ENCODE assay signal across 14 mouse cellular contexts in genomic region chr5:106455984-106456383, GRCm38 (mm10). TPM values are rescaled to one million over a fixed set of nuclear protein-coding genes. Genes with fewer than 3 reads are reported as not detected.
A peak's percentile ranks its signal among the peaks of the same experiment; 100 is the strongest.
DNase-seq lines count a peak whose midpoint lies in the region; ATAC-seq lines count a peak whose summit lies in the region.
"Had no signal": no experiment of that assay in that cellular context is flagged by ENCODE, and none has a peak within 500 bp of the region (broad histone marks: within the 10 kb centered on the region; RNA-seq: fewer than 3 reads in every experiment).

No protein-coding gene starts in this region.

- H3K9ac ChIP-seq in forebrain, embryonic 11.5 days (ENCODE audit: low read length): peak overlapping the region; percentile 52; the same call in 1 of the 2 replicates
- no peak overlapping the region for H3K9ac ChIP-seq in forebrain, embryonic 16.5 days (replicated peaks; ENCODE audit: low read depth, low read length)
- H3K9ac ChIP-seq in forebrain, embryonic 14.5 days (ENCODE audit: low read length): peak overlapping the region; percentile 40; the same call in 1 of the 2 replicates
- no peak overlapping the region for H3K9ac ChIP-seq in neural tube, embryonic 13.5 days
- H3K9ac ChIP-seq: lung, embryonic 15.5 days had no signal

- WGBS in forebrain, embryonic 11.5 days: 1% methylated on average over 7 of the region's 7 CpGs
- WGBS in forebrain, embryonic 16.5 days: 4% methylated on average over 7 of the region's 7 CpGs
- WGBS in forebrain, embryonic 14.5 days: under 1% methylated on average over 7 of the region's 7 CpGs
- under 1% methylated on average over 7 of the region's 7 CpGs for WGBS in midbrain, embryonic 10.5 days
- under 1% methylated on average over 7 of the region's 7 CpGs for WGBS in neural tube, embryonic 13.5 days

- DNase-seq in forebrain, embryonic 11.5 days (ENCODE audit: low spot score): no peak
- DNase-seq in forebrain, embryonic 14.5 days (ENCODE audit: low spot score): peak; percentile 18
- peak; percentile 35 for DNase-seq in midbrain, embryonic 10.5 days (ENCODE audit: low spot score)
- no peak for DNase-seq in kidney, postnatal 36 days
- DNase-seq in lung, adult 18-20 months: no peak
- DNase-seq: heart, adult 2 months; thymus, postnatal 4 days had no signal

- peak overlapping the region; percentile 33 for H3K4me3 ChIP-seq in forebrain, embryonic 11.5 days (ENCODE audit: low read depth, low read length)
- no peak overlapping the region; the same call in 1 of the 2 replicates for H3K4me3 ChIP-seq in forebrain, embryonic 16.5 days (replicated peaks; ENCODE audit: low read length)
- peak overlapping the region; percentile 23 for H3K4me3 ChIP-seq in forebrain, embryonic 14.5 days (ENCODE audit: low read depth, low read length)
- peak overlapping the region; percentile 66 for H3K4me3 ChIP-seq in midbrain, embryonic 10.5 days
- peak overlapping the region; percentile 24 for H3K4me3 ChIP-seq in neural tube, embryonic 13.5 days
- H3K4me3 ChIP-seq: erythroblast, embryonic 14.5 days; heart, adult 2 months; lung, embryonic 15.5 days; megakaryocyte, embryonic 14.5 days had no signal

- no peak overlapping the region for H3K27ac ChIP-seq in forebrain, embryonic 11.5 days (ENCODE audit: low read depth, low read length)
- no peak overlapping the region for H3K27ac ChIP-seq in forebrain, embryonic 16.5 days (ENCODE audit: low read length)
- no peak overlapping the region for H3K27ac ChIP-seq in forebrain, embryonic 14.5 days (ENCODE audit: low read depth, low read length)
- H3K27ac ChIP-seq in midbrain, embryonic 10.5 days (replicated peaks): peak overlapping the region; percentile 84
- 0 out of 2 replicates have a peak overlapping the region, but pooled peaks have one; percentile 29 for H3K27ac ChIP-seq in neural tube, embryonic 13.5 days (replicated peaks)
- H3K27ac ChIP-seq: heart, adult 2 months; lung, embryonic 15.5 days had no signal

- no peaks in the 10 kb centered on the region for H3K9me3 ChIP-seq in forebrain, embryonic 11.5 days (ENCODE audit: control insufficient read depth, low read length)
- no peaks in the 10 kb centered on the region for H3K9me3 ChIP-seq in forebrain, embryonic 16.5 days (ENCODE audit: control insufficient read depth, low read length)
- no peaks in the 10 kb centered on the region for H3K9me3 ChIP-seq in forebrain, embryonic 14.5 days (replicated peaks; ENCODE audit: control insufficient read depth, low read length)
- no peaks in the 10 kb centered on the region for H3K9me3 ChIP-seq in midbrain, embryonic 10.5 days (replicated peaks)
- H3K9me3 ChIP-seq in neural tube, embryonic 13.5 days: no peaks in the 10 kb centered on the region
- H3K9me3 ChIP-seq: lung, embryonic 15.5 days had no signal

- H3K4me2 ChIP-seq in forebrain, embryonic 11.5 days (ENCODE audit: low read depth, low read length, severe bottlenecking): no peak overlapping the region
- no peak overlapping the region for H3K4me2 ChIP-seq in forebrain, embryonic 16.5 days (ENCODE audit: low read length)
- H3K4me2 ChIP-seq in forebrain, embryonic 14.5 days (ENCODE audit: low read length): no peak overlapping the region
- H3K4me2 ChIP-seq in neural tube, embryonic 13.5 days: no peak overlapping the region
- H3K4me2 ChIP-seq: lung, embryonic 15.5 days had no signal

- H3K27me3 ChIP-seq in forebrain, embryonic 11.5 days (ENCODE audit: control insufficient read depth, insufficient read depth, low read length): peaks cover 85% of the 10 kb centered on the region
- peaks cover 71% of the 10 kb centered on the region for H3K27me3 ChIP-seq in forebrain, embryonic 16.5 days (replicated peaks; ENCODE audit: control insufficient read depth, insufficient read depth, low read length)
- peaks cover 81% of the 10 kb centered on the region for H3K27me3 ChIP-seq in forebrain, embryonic 14.5 days (replicated peaks; ENCODE audit: control insufficient read depth, insufficient read depth, low read length)
- H3K27me3 ChIP-seq in midbrain, embryonic 10.5 days (ENCODE audit: low read depth, poor library complexity, severe bottlenecking): peaks cover 100% of the 10 kb centered on the region
- H3K27me3 ChIP-seq in neural tube, embryonic 13.5 days: peaks cover 94% of the 10 kb centered on the region

- ATAC-seq in forebrain, embryonic 11.5 days (replicated peaks; ENCODE audit: low FRiP score): no peak
- no peak for ATAC-seq in forebrain, embryonic 16.5 days
- no peak for ATAC-seq in forebrain, embryonic 14.5 days
- no peak for ATAC-seq in neural tube, embryonic 13.5 days (ENCODE audit: low read depth)
- ATAC-seq: activated CD4-positive, CD25-positive, alpha-beta regulatory T cell, adult 4 months had no signal

- peaks cover 26% of the 10 kb centered on the region; the same call in 1 of the 2 replicates for H3K4me1 ChIP-seq in forebrain, embryonic 11.5 days (replicated peaks; ENCODE audit: control insufficient read depth, insufficient read depth, low read length)
- H3K4me1 ChIP-seq in forebrain, embryonic 16.5 days (replicated peaks; ENCODE audit: control insufficient read depth, insufficient read depth, low read length): peaks cover 31% of the 10 kb centered on the region
- peaks cover 14% of the 10 kb centered on the region; the same call in 1 of the 2 replicates for H3K4me1 ChIP-seq in forebrain, embryonic 14.5 days (ENCODE audit: control insufficient read depth, insufficient read depth, low read length)
- H3K4me1 ChIP-seq in midbrain, embryonic 10.5 days: peaks cover 73% of the 10 kb centered on the region
- peaks cover 35% of the 10 kb centered on the region for H3K4me1 ChIP-seq in neural tube, embryonic 13.5 days (replicated peaks)

- no peaks in the 10 kb centered on the region for H3K36me3 ChIP-seq in forebrain, embryonic 11.5 days (ENCODE audit: control insufficient read depth, insufficient read depth, low read length)
- no peaks in the 10 kb centered on the region for H3K36me3 ChIP-seq in forebrain, embryonic 16.5 days (ENCODE audit: control insufficient read depth, insufficient read depth)
- no peaks in the 10 kb centered on the region for H3K36me3 ChIP-seq in forebrain, embryonic 14.5 days (ENCODE audit: control insufficient read depth, insufficient read depth, low read length)
- H3K36me3 ChIP-seq in midbrain, embryonic 10.5 days: no peaks in the 10 kb centered on the region; the same call in 1 of the 2 replicates
- H3K36me3 ChIP-seq in neural tube, embryonic 13.5 days: no peaks in the 10 kb centered on the region
- H3K36me3 ChIP-seq: lung, embryonic 15.5 days had no signal

RNA-seq across cellular contexts. Expression of gene Barhl2, which starts 2.0 kb away (rescaled TPM):
- polyA plus RNA-seq in forebrain, embryonic 11.5 days (2014; fragmentation: Nextera tagmentation; extraction: Ambion mirVana): 7.0 and 7.9 TPM in 2 replicates
- polyA plus RNA-seq in forebrain, embryonic 16.5 days (2015; fragmentation: Nextera tagmentation; extraction: Ambion mirVana): 0.47 and 1.6 TPM in 2 replicates
- 1.9 and 2.0 TPM in 2 replicates for polyA plus RNA-seq in forebrain, embryonic 14.5 days (2014; fragmentation: Nextera tagmentation; extraction: Ambion mirVana)
- 4.4 and 5.3 TPM in 2 replicates for polyA plus RNA-seq in midbrain, embryonic 10.5 days (2016; fragmentation: Nextera tagmentation; extraction: Ambion mirVana)
- polyA plus RNA-seq in neural tube, embryonic 13.5 days (2015; fragmentation: Nextera tagmentation; extraction: Ambion mirVana): 2.3 and 2.9 TPM in 2 replicates
- polyA plus RNA-seq: activated CD4-positive, CD25-positive, alpha-beta regulatory T cell, adult 4 months; erythroblast, embryonic 14.5 days; heart, adult 2 months; kidney, embryonic 16.5 days; lung, embryonic 15.5 days had no signal

Comparison
In these comparisons a context has a peak if more than half of its experiments do, and no peak if none do; other contexts are left out.
1. DNase-seq: peak in forebrain, embryonic 14.5 days (single experiment) and midbrain, embryonic 10.5 days (single experiment); none in forebrain, embryonic 11.5 days (single experiment), kidney, postnatal 36 days (0 of 2) and lung, adult 18-20 months (0 of 2).
2. H3K9ac ChIP-seq: peak in forebrain, embryonic 11.5 days (single experiment) and forebrain, embryonic 14.5 days (single experiment); none in forebrain, embryonic 16.5 days (single experiment) and neural tube, embryonic 13.5 days (single experiment).
3. H3K27ac ChIP-seq: peak in midbrain, embryonic 10.5 days (single experiment) and neural tube, embryonic 13.5 days (single experiment); none in forebrain, embryonic 11.5 days (single experiment), forebrain, embryonic 16.5 days (single experiment) and forebrain, embryonic 14.5 days (single experiment).